Mouse (Mus musculus): Measurements from ENCODE around the gene Atxn7l3. TPM values are rescaled to one million over a fixed set of nuclear protein-coding genes. Genes with fewer than 3 reads are reported as not detected.

Gene Atxn7l3
- total RNA-seq, 1 experiment, result 60.4 TPM

- H3K4me1 ChIP-seq (ENCODE audit: control insufficient read depth in 2 of 2, insufficient read depth in 2 of 2, low read length in 2 of 2, poor library complexity in 1 of 2), result peaks cover 20 to 28% of the 10 kb centered on the region in 2 experiments
- H3K27ac ChIP-seq (ENCODE audit: insufficient read depth, low read depth, low read length, poor library complexity, severe bottlenecking), result peak overlapping the region; percentile 72; the same call in 1 of the 2 replicates
- H3K9ac ChIP-seq (ENCODE audit: insufficient read depth, low read depth, low read length, poor library complexity, severe bottlenecking), result peak overlapping the region; percentile 54; the same call in 1 of the 2 replicates
- DNase-seq (ENCODE audit: low read depth, low spot score), result no peak
- no peaks in the 10 kb centered on the region for H3K36me3 ChIP-seq (ENCODE audit: control insufficient read depth, insufficient read depth, low read length, poor library complexity, severe bottlenecking)
- no peaks in the 10 kb centered on the region for H3K9me3 ChIP-seq (ENCODE audit: control insufficient read depth, insufficient read depth, low read depth, low read length)
- in situ Hi-C loops (cut with MboI; ENCODE audit: low sequenced_read_pairs in 2 of 2, unreplicated experiment in 2 of 2), result no loop called here
- 0 out of 4 replicates have a peak overlapping the region, but pooled peaks of 1 of the 2 experiments have one; percentile 11 for H3K4me3 ChIP-seq (ENCODE audit: insufficient read depth in 1 of 2, low read depth in 1 of 2, low read length in 2 of 2, poor library complexity in 1 of 2, severe bottlenecking in 1 of 2)
- no peak for TF ChIP-seq MAFK (IDR thresholded peaks at IDR 0.05; ENCODE audit: insufficient read depth, low read depth, low read length)
- TF ChIP-seq ZNF384 (IDR thresholded peaks at IDR 0.05; ENCODE audit: low read depth, low read length), result no peak
- no peak for TF ChIP-seq ZC3H11A (IDR thresholded peaks at IDR 0.05; ENCODE audit: borderline replicate concordance, low read depth, low read length)
- TF ChIP-seq HCFC1 (IDR thresholded peaks at IDR 0.05; ENCODE audit: borderline replicate concordance, insufficient read depth, low read length), result no peak
Observed at GRCm38 (mm10) chr11:102334973-102335700, 38.7 kb upstream of the Atxn7l3 start.

DNA sequence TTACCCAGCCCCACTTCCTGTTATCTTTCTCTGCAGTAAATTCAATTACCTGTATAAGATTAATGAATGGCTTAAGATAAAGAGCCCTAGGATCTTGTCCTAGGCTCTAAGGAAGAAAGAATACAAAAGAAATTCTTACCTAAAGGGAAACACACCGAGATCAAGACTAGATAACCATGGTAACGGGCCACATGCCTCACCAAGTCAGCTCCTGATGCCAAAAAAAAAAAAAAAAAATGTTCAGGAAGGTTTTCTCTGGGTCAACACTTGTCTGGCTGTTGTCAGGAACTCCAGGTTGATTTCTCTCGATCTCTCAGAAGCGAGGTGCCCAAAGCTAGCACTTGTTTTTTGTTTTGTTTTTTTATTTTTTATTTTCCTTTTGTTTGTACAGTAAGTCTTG is 37.6 kb upstream of the Atxn7l3 start:
- H3K9ac ChIP-seq (ENCODE audit: insufficient read depth, low read depth, low read length, poor library complexity, severe bottlenecking), result no peak overlapping the region
- no peak for DNase-seq (ENCODE audit: low read depth, low spot score)
- peak overlapping the region; percentile 71; the same call in 1 of the 2 replicates for H3K27ac ChIP-seq (ENCODE audit: insufficient read depth, low read depth, low read length, poor library complexity, severe bottlenecking)
- no peak for TF ChIP-seq ZC3H11A (IDR thresholded peaks at IDR 0.05; ENCODE audit: borderline replicate concordance, low read depth, low read length)
- TF ChIP-seq HCFC1 (IDR thresholded peaks at IDR 0.05; ENCODE audit: borderline replicate concordance, insufficient read depth, low read length), result no peak
- no peak for TF ChIP-seq MAFK (IDR thresholded peaks at IDR 0.05; ENCODE audit: insufficient read depth, low read depth, low read length)
- peak; percentile 96 for TF ChIP-seq ZNF384 (IDR thresholded peaks at IDR 0.05; ENCODE audit: low read depth, low read length)
- TF ChIP-seq CHD2 (IDR thresholded peaks at IDR 0.05; ENCODE audit: low read depth, low read length), result no peak
- H3K4me1 ChIP-seq (ENCODE audit: control insufficient read depth in 2 of 2, insufficient read depth in 2 of 2, low read length in 2 of 2, poor library complexity in 1 of 2), result peaks cover 23 to 26% of the 10 kb centered on the region in 2 experiments
- no peak overlapping the region for H3K4me3 ChIP-seq (ENCODE audit: insufficient read depth in 1 of 2, low read depth in 1 of 2, low read length in 2 of 2, poor library complexity in 1 of 2, severe bottlenecking in 1 of 2)
- in situ Hi-C loops (cut with MboI; ENCODE audit: low sequenced_read_pairs in 2 of 2, unreplicated experiment in 2 of 2), result no loop called here
- H3K36me3 ChIP-seq (ENCODE audit: control insufficient read depth, insufficient read depth, low read length, poor library complexity, severe bottlenecking), result no peaks in the 10 kb centered on the region
- no peaks in the 10 kb centered on the region for H3K9me3 ChIP-seq (ENCODE audit: control insufficient read depth, insufficient read depth, low read depth, low read length)

DNA sequence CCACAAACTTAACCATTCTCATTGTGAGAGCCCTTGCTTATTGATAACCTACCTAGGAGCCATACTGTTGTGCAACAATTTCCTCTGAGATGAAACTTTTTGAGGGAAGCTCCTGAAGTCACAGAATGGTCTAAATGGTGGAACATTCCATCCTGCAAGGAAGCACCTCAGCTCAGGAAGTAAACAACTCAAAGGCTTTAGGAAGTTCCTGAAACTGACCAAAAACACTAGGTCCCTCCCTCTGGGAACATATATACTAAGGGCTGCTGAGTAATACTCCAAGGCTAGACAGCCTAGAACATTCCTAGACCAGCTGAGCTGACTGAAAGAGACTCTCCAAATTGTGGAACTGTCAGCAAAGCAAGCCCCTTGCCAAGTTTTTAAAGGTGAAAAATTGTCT is 36.6 kb upstream of the Atxn7l3 start:
- H3K4me1 ChIP-seq (ENCODE audit: control insufficient read depth in 2 of 2, insufficient read depth in 2 of 2, low read length in 2 of 2, poor library complexity in 1 of 2), result peaks cover 20 to 26% of the 10 kb centered on the region in 2 experiments
- no peak overlapping the region for H3K4me3 ChIP-seq (ENCODE audit: insufficient read depth in 1 of 2, low read depth in 1 of 2, low read length in 2 of 2, poor library complexity in 1 of 2, severe bottlenecking in 1 of 2)
- H3K9me3 ChIP-seq (ENCODE audit: control insufficient read depth, insufficient read depth, low read depth, low read length), result no peaks in the 10 kb centered on the region
- H3K9ac ChIP-seq (ENCODE audit: insufficient read depth, low read depth, low read length, poor library complexity, severe bottlenecking), result no peak overlapping the region
- in situ Hi-C loops (cut with MboI; ENCODE audit: low sequenced_read_pairs in 2 of 2, unreplicated experiment in 2 of 2), result no loop called here
- H3K36me3 ChIP-seq (ENCODE audit: control insufficient read depth, insufficient read depth, low read length, poor library complexity, severe bottlenecking), result no peaks in the 10 kb centered on the region
- no peak for TF ChIP-seq HCFC1 (IDR thresholded peaks at IDR 0.05; ENCODE audit: borderline replicate concordance, insufficient read depth, low read length)
- no peak for TF ChIP-seq ZNF384 (IDR thresholded peaks at IDR 0.05; ENCODE audit: low read depth, low read length)
- no peak for TF ChIP-seq CHD2 (IDR thresholded peaks at IDR 0.05; ENCODE audit: low read depth, low read length)
- no peak for TF ChIP-seq ZC3H11A (IDR thresholded peaks at IDR 0.05; ENCODE audit: borderline replicate concordance, low read depth, low read length)
- no peak overlapping the region; the same call in 1 of the 2 replicates for H3K27ac ChIP-seq (ENCODE audit: insufficient read depth, low read depth, low read length, poor library complexity, severe bottlenecking)
- no peak for DNase-seq (ENCODE audit: low read depth, low spot score)

GRCm38 (mm10) chr11:102331806-102332205 is 35.4 kb upstream of the Atxn7l3 start:
- peaks cover 20 to 30% of the 10 kb centered on the region in 2 experiments for H3K4me1 ChIP-seq (ENCODE audit: control insufficient read depth in 2 of 2, insufficient read depth in 2 of 2, low read length in 2 of 2, poor library complexity in 1 of 2)
- H3K4me3 ChIP-seq (ENCODE audit: insufficient read depth in 1 of 2, low read depth in 1 of 2, low read length in 2 of 2, poor library complexity in 1 of 2, severe bottlenecking in 1 of 2), result no peak overlapping the region
- no peak overlapping the region; the same call in 1 of the 2 replicates for H3K9ac ChIP-seq (ENCODE audit: insufficient read depth, low read depth, low read length, poor library complexity, severe bottlenecking)
- H3K27ac ChIP-seq (ENCODE audit: insufficient read depth, low read depth, low read length, poor library complexity, severe bottlenecking), result peak overlapping the region; percentile 87
- TF ChIP-seq CHD2 (IDR thresholded peaks at IDR 0.05; ENCODE audit: low read depth, low read length), result no peak
- no peak for TF ChIP-seq ZC3H11A (IDR thresholded peaks at IDR 0.05; ENCODE audit: borderline replicate concordance, low read depth, low read length)
- TF ChIP-seq ZNF384 (IDR thresholded peaks at IDR 0.05; ENCODE audit: low read depth, low read length), result no peak
- no peak for TF ChIP-seq HCFC1 (IDR thresholded peaks at IDR 0.05; ENCODE audit: borderline replicate concordance, insufficient read depth, low read length)
- no peaks in the 10 kb centered on the region for H3K9me3 ChIP-seq (ENCODE audit: control insufficient read depth, insufficient read depth, low read depth, low read length)
- H3K36me3 ChIP-seq (ENCODE audit: control insufficient read depth, insufficient read depth, low read length, poor library complexity, severe bottlenecking), result no peaks in the 10 kb centered on the region
- no peak for DNase-seq (ENCODE audit: low read depth, low spot score)
- in situ Hi-C loops (cut with MboI; ENCODE audit: low sequenced_read_pairs in 2 of 2, unreplicated experiment in 2 of 2), result no loop called here
